Mouse (Mus musculus) C3H10T1/2 (cell line): ENCODE results near the gene Olfr410. TPM values are rescaled to one million over a fixed set of nuclear protein-coding genes. Genes with fewer than 3 reads are reported as not detected.

Source experiments
- polyA plus RNA-seq, 2 experiments: library from polyadenylated mRNA; unstranded; fragments of >200 nt; fragmentation: generic; extraction: Trizol; gene quantifications; one replicate each; pipeline ENCODE4 v1.2.1; 2012; ENCODE audit warnings: missing spikeins in 2 of 2

Olfr410 gene
- not detected for polyA plus RNA-seq

DNA sequence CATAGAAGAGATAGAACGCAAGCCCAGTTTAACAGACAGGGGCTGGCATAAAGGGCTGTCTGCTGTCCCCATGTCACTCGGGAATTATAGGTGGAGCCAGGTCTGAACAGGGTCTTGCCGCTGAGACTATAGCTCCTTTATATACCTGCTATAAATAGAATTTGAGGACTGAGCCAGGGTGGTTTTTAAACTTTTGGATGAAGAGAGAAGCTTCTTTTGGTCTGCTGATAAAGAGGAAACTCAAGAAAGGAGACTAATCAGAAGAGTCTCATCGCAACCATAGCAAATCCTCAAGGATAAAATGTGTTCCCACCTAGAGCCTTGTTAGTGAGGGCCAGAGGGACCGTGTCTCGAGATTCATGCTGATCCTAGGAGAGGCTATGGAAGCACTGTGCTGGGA, at the start of gene Olfr410:
Gene Olfr410 (minus strand): TSS at position 101 of the 400 bp plus-strand sequence.

DNA sequence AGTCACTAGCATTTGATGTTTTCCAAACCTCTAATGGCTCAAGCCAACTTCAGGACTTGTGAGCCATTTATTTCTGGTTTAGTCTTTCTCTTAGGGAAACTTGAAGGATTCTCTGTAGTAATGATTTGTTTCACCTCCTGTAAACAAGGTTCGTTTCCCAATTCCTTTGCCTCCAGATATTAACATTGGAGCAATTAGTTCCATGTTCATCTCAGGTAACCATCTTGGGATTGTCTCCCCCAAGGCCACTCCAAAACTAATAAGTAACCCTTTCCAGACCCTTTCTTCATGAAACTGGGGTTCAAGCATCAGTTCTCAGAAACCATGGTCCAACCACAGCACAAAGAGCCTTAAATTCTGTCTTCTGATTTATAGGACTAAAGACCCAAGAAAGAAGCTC, 23.9 kb upstream of the Olfr410 start, which contains the start of gene Olfr412:
Gene Olfr412 (plus strand): TSS at position 301 of the 400 bp plus-strand sequence.

DNA sequence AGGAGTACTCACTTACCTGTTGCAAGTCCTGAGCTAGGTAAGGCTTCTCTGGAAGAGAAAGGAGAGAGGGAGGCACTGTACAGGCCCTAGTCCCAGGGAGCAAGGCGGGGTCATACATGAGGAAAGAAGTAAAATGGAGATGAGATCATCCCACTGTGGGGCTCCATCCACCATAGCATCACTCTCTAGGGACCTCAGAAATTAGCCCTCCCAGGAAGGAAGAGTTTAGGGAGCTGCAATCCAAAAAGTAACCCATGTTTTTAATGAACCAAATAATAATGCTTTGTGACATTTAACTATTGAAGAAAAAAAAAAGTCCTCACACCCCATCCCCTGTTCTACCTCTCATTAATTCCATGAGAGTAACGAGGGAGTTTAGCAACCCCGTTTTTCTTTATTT, 14.7 kb upstream of the Olfr410 start, which contains the start of gene Olfr411:
Gene Olfr411 (minus strand): TSS at position 101 of the 400 bp plus-strand sequence.

DNA sequence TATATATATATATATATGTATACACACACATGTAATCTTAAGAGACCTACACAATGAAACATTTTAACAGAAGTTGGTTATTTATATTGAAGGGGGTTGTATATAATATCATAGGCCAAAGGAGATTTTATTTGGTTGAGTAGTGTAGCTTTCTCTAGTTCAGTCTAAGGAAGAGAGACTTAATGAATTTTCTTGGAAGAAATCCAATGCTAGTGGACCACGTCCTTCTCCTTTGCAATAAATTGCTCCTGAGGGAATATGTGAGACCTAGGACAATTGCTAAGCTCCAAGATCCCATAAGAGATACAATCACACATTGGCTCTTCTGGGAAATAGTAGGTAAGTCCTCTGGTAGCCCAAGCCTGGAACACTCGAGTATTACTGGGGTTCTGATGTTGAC, 54.4 kb downstream of the Olfr410 start, which contains the start of gene Olfr59:
Gene Olfr59 (plus strand): TSS at position 301 of the 400 bp plus-strand sequence.

Other genes with a start within 250 kb of the Olfr410 start
- not detected for gene Olfr401, start 224.3 kb downstream of the Olfr410 start, polyA plus RNA-seq
- gene Olfr402, start 184.5 kb downstream of the Olfr410 start, polyA plus RNA-seq, result not detected
- gene Olfr403, start 151.8 kb downstream of the Olfr410 start, polyA plus RNA-seq, result not detected
- not detected for gene Olfr43, start 126.7 kb downstream of the Olfr410 start, polyA plus RNA-seq
- gene Olfr406, start 78.2 kb downstream of the Olfr410 start, polyA plus RNA-seq, result not detected
- gene Olfr59, start 54.3 kb downstream of the Olfr410 start, polyA plus RNA-seq, result not detected
- gene Olfr411, start 14.6 kb upstream of the Olfr410 start, polyA plus RNA-seq, result not detected
- gene Olfr412, start 24.0 kb upstream of the Olfr410 start, polyA plus RNA-seq, result not detected